In the genomic region with DNA sequence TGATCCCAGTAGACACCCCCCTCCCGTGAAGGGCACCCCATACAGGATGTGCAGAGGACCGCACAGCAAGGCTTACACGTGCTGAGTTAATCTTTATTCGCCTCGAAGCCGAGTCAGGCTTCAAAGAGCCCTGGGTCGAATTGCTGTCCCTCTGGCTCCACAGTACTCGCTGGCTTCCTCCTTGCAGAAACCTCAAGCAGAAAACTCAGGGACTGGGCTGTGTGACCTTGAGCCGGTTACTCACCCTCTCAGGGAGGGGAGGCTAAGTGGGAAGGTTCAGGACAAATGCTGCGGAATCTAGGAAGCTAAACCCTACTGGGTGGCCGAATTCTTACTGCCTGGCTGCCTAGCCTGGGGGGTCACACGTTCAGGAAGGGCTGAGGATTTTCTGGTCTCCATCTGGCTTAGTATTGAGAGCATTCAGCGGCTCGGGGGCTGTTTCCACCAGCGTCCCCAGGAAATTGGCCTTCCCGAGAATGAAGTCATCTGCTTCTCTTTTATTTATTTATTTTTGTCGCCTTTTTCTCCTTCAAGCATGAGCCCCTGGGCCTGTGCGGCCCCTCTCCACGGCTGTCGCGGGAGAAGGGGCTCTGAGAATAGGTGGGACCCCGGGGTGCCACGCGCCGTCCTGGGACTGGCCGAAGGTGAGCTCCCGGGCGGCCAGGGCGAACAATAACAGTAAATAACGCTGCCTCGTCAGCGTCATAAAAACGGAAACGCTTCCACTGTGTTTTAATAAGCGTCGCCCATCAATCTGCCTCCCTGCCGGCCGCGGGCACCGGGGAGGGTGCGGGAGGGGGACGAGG, we compare ENCODE assay signal across 8 mouse cellular contexts.
A peak's percentile ranks its signal among the peaks of the same experiment; 100 is the strongest.
DNase-seq lines count a peak whose midpoint lies in the region; ATAC-seq and TF ChIP-seq lines count a peak whose summit lies in the region.

No protein-coding gene starts in this region.

- no peaks in the 10 kb centered on the region for H3K36me3 ChIP-seq in kidney, adult 2 months (ENCODE audit: control insufficient read depth, insufficient read depth, low read length)

- 1% methylated on average over 42 of the region's 42 CpGs for WGBS in kidney, adult 2 months

- no peak for TF ChIP-seq CTCF in brain, embryonic 14.5 days (IDR thresholded peaks at IDR 0.05; ENCODE audit: borderline replicate concordance, extremely low read depth, insufficient read depth, insufficient read length)
- TF ChIP-seq CTCF in kidney, adult 2 months (conservative IDR thresholded peaks at IDR 0.05; ENCODE audit: insufficient read depth, insufficient read length, low read depth, low read length): no peak

- H3K27ac ChIP-seq in kidney, adult 2 months (ENCODE audit: insufficient read depth, low read depth, low read length): peak overlapping the region; percentile 99

- peaks cover 42% of the 10 kb centered on the region for H3K4me1 ChIP-seq in kidney, adult 2 months (ENCODE audit: control insufficient read depth, insufficient read depth, low read length)

- H3K27me3 ChIP-seq in kidney, adult 2 months (replicated peaks; ENCODE audit: control insufficient read depth, insufficient read depth, low read length): no peaks in the 10 kb centered on the region

- DNase-seq in cerebellum, postnatal 10 days: peak; percentile 83 to 84
- no peak for DNase-seq in cerebellum, adult 9-10 months
- peak; percentile 84 for DNase-seq in brain, embryonic 14.5 days (ENCODE audit: low read depth)
- DNase-seq in kidney, adult 2 months: peak; percentile 92
- DNase-seq in lung, postnatal 10 days: peak; percentile 72
- DNase-seq in spleen, postnatal 36 days (ENCODE audit: low spot score in 2 of 2): peak; percentile 45 to 47

- TF ChIP-seq POLR2A in brain, embryonic 14.5 days (IDR thresholded peaks at IDR 0.05; ENCODE audit: borderline replicate concordance, extremely low read depth, insufficient read depth, insufficient read length, poor library complexity, severe bottlenecking): no peak
- no peak for TF ChIP-seq POLR2A in kidney, adult 2 months (IDR thresholded peaks at IDR 0.05; ENCODE audit: low read depth, low read length)

- ATAC-seq in CD4-positive, CD25-positive, alpha-beta regulatory T cell, adult 4 months: peak; percentile 46
- 0 out of 2 replicates have a peak, but pooled peaks have one; percentile 15 for ATAC-seq in granulocyte monocyte progenitor cell, adult 5-6 weeks (replicated peaks; ENCODE audit: poor library complexity, severe bottlenecking)

- H3K4me3 ChIP-seq in kidney, adult 2 months (ENCODE audit: insufficient read depth, low read depth, low read length): peak overlapping the region; percentile 43
